Mouse (Mus musculus) CH12.LX (cell line): ENCODE measurements around the gene Rpl31. TPM values are rescaled to one million over a fixed set of nuclear protein-coding genes. Genes with fewer than 3 reads are reported as not detected.

Source experiments
- DNase-seq: peaks from one replicate; pipeline ENCODE4 v3.0.0-alpha.2; 2013; ENCODE audit errors: extremely low read depth
- H3K27ac ChIP-seq: 2 replicates; pipeline ENCODE4 v1.5.1; 2012; ENCODE audit warnings: low read depth, mild to moderate bottlenecking, control low read depth, moderate library complexity; ENCODE audit not compliant: insufficient read depth
- H3K27me3 ChIP-seq: replicated peaks from 2 replicates; pipeline ENCODE3; 2012; ENCODE audit warnings: inconsistent platforms
- H3K36me3 ChIP-seq, 2 experiments: replicated peaks in 1 of 2; 2 replicates each; pipeline versions ENCODE3 to v1.6.1; 2012; ENCODE audit warnings: inconsistent platforms in 1 of 2, low read length in 1 of 2, mild to moderate bottlenecking in 1 of 2, mixed read lengths in 1 of 2, moderate library complexity in 1 of 2; ENCODE audit not compliant: control insufficient read depth in 1 of 2, insufficient read depth in 1 of 2
- H3K4me1 ChIP-seq, 2 experiments: 2 replicates each; pipeline ENCODE4 v1.6.1; 2012; ENCODE audit warnings: inconsistent platforms in 1 of 2, moderate library complexity in 1 of 2; ENCODE audit not compliant: insufficient read depth in 2 of 2, control insufficient read depth in 1 of 2
- H3K4me2 ChIP-seq: 2 replicates; pipeline ENCODE4 v1.6.1; 2012; ENCODE audit warnings: low read depth, mild to moderate bottlenecking, control low read depth; ENCODE audit not compliant: poor library complexity, insufficient read depth, severe bottlenecking
- H3K4me3 ChIP-seq, 3 experiments: fragments of 150-350 bp in 1 of 3; sonication (generic) in 1 of 3; replicated peaks in 1 of 3; 2 replicates each; pipeline versions ENCODE3 to v1.5.1; 2011 to 2012; ENCODE audit warnings: low read depth in 2 of 3, low read length in 2 of 3, mild to moderate bottlenecking in 2 of 3, moderate library complexity in 2 of 3, control low read depth in 1 of 3, improper control_type of control experiment in 1 of 3, inconsistent platforms in 1 of 3, mixed read lengths in 1 of 3; ENCODE audit not compliant: poor library complexity in 1 of 3
- H3K79me2 ChIP-seq: replicated peaks from 2 replicates; pipeline ENCODE4 v1.6.1; 2012; ENCODE audit warnings: mild to moderate bottlenecking, moderate library complexity; ENCODE audit not compliant: control insufficient read depth, poor library complexity, insufficient read depth, severe bottlenecking; ENCODE audit errors: extremely low read depth
- H3K9ac ChIP-seq: 2 replicates; pipeline ENCODE4 v1.6.1; 2012; ENCODE audit warnings: low read depth, mild to moderate bottlenecking, control low read depth, moderate library complexity; ENCODE audit not compliant: insufficient read depth
- H3K9me3 ChIP-seq: replicated peaks from 2 replicates; pipeline ENCODE3; 2012; ENCODE audit warnings: low read length, inconsistent platforms, mixed read lengths
- BHLHE40 ChIP-seq: IDR thresholded peaks from 2 replicates; pipeline ENCODE4 v1.6.1; 2011; ENCODE audit warnings: mild to moderate bottlenecking, low read depth, low read length, improper control_type of control experiment
- CHD1 ChIP-seq: IDR thresholded peaks from 2 replicates; pipeline ENCODE4 v1.6.1; 2012; ENCODE audit warnings: low read depth, low read length, improper control_type of control experiment, inconsistent platforms
- CTCF ChIP-seq, 2 experiments: IDR thresholded peaks in 1 of 2; conservative IDR thresholded peaks in 1 of 2; 2 replicates each; pipeline ENCODE4 v1.5.1; 2011 to 2012; ENCODE audit warnings: low read depth in 2 of 2, low read length in 2 of 2, improper control_type of control experiment in 1 of 2, inconsistent platforms in 1 of 2, mild to moderate bottlenecking in 1 of 2, moderate library complexity in 1 of 2
- ELF1 ChIP-seq: IDR thresholded peaks from 2 replicates; pipeline ENCODE4 v1.6.1; 2014; ENCODE audit warnings: low read depth, mild to moderate bottlenecking, inconsistent platforms, low read length, improper control_type of control experiment
- ETS1 ChIP-seq: conservative IDR thresholded peaks from 2 replicates; pipeline ENCODE4 v1.6.1; 2012; ENCODE audit warnings: low read depth, mild to moderate bottlenecking, inconsistent platforms, low read length, improper control_type of control experiment, moderate library complexity
- GABPA ChIP-seq: IDR thresholded peaks from 2 replicates; pipeline ENCODE4 v1.6.1; 2012; ENCODE audit warnings: low read depth, low read length, improper control_type of control experiment, inconsistent platforms; ENCODE audit not compliant: insufficient replicate concordance
- JUND ChIP-seq: conservative IDR thresholded peaks from 2 replicates; pipeline ENCODE4 v1.6.1; 2011; ENCODE audit warnings: low read depth, low read length, improper control_type of control experiment
- MAFK ChIP-seq: IDR thresholded peaks from 2 replicates; pipeline ENCODE4 v1.6.1; 2011; ENCODE audit warnings: low read length, improper control_type of control experiment; ENCODE audit not compliant: insufficient replicate concordance
- MAX ChIP-seq: IDR thresholded peaks from 2 replicates; pipeline ENCODE4 v1.6.1; 2011; ENCODE audit warnings: low read length, improper control_type of control experiment
- MEF2A ChIP-seq: IDR thresholded peaks from 2 replicates; pipeline ENCODE4 v1.6.1; 2014; ENCODE audit warnings: low read depth, mild to moderate bottlenecking, inconsistent platforms, low read length, improper control_type of control experiment, borderline replicate concordance
- MXI1 ChIP-seq: IDR thresholded peaks from 2 replicates; pipeline ENCODE4 v1.6.1; 2011; ENCODE audit warnings: mild to moderate bottlenecking, low read depth, low read length, improper control_type of control experiment
- MYC ChIP-seq: IDR thresholded peaks from 2 replicates; pipeline ENCODE4 v1.6.1; 2011; ENCODE audit warnings: low read depth, mild to moderate bottlenecking, improper control_type of control experiment, low read length
- NELFE ChIP-seq: IDR thresholded peaks from 2 replicates; pipeline ENCODE4 v1.6.1; 2011; ENCODE audit warnings: low read depth, low read length, improper control_type of control experiment
- PAX5 ChIP-seq: IDR thresholded peaks from 2 replicates; pipeline ENCODE4 v1.6.1; 2012; ENCODE audit warnings: low read length, inconsistent platforms, mixed read lengths
- POLR2A ChIP-seq: IDR thresholded peaks from 2 replicates; pipeline ENCODE4 v1.6.1; 2011; ENCODE audit warnings: low read depth, mild to moderate bottlenecking, improper control_type of control experiment, low read length
- POLR2AphosphoS2 ChIP-seq: IDR thresholded peaks from 2 replicates; pipeline ENCODE4 v1.6.1; 2011; ENCODE audit warnings: low read depth, low read length, improper control_type of control experiment
- RAD21 ChIP-seq: IDR thresholded peaks from 2 replicates; pipeline ENCODE4 v1.6.1; 2011; ENCODE audit warnings: low read depth, mild to moderate bottlenecking, low read length, improper control_type of control experiment, moderate library complexity
- RCOR1 ChIP-seq: conservative IDR thresholded peaks from 2 replicates; pipeline ENCODE4 v1.6.1; 2012; ENCODE audit warnings: low read depth, mild to moderate bottlenecking, inconsistent platforms, low read length, improper control_type of control experiment
- SIN3A ChIP-seq: IDR thresholded peaks from 2 replicates; pipeline ENCODE4 v1.6.1; 2012; ENCODE audit warnings: low read length, improper control_type of control experiment, inconsistent platforms
- SMC3 ChIP-seq: IDR thresholded peaks from 2 replicates; pipeline ENCODE4 v1.6.1; 2011; ENCODE audit warnings: low read depth, low read length, improper control_type of control experiment
- TBP ChIP-seq: conservative IDR thresholded peaks from 2 replicates; pipeline ENCODE4 v1.6.1; 2011; ENCODE audit warnings: low read depth, low read length, improper control_type of control experiment
- UBTF ChIP-seq: IDR thresholded peaks from 2 replicates; pipeline ENCODE4 v1.6.1; 2012; ENCODE audit warnings: low read depth, mild to moderate bottlenecking, inconsistent platforms, low read length, improper control_type of control experiment, moderate library complexity
- USF1 ChIP-seq: IDR thresholded peaks from 2 replicates; pipeline ENCODE4 v1.6.1; 2014; ENCODE audit warnings: low read depth, mild to moderate bottlenecking, inconsistent platforms, low read length, improper control_type of control experiment
- ZKSCAN1 ChIP-seq: IDR thresholded peaks from 2 replicates; pipeline ENCODE4 v1.6.1; 2012; ENCODE audit warnings: low read depth, inconsistent platforms, low read length, improper control_type of control experiment, borderline replicate concordance
- dilution Hi-C: fragments of 300-500 bp; cut with MboI; formaldehyde crosslinking; loops from 2 replicates; pipeline ENCODE4 v1.14.3; 2020; ENCODE audit warnings: low sequenced_read_pairs; ENCODE audit not compliant: extremely low pct_unique_long_range_greater_than_20kb, extremely low pct_ligation_motif_present
- in situ Hi-C: fragments of 300-500 bp; cut with MboI; formaldehyde crosslinking; loops from 3 replicates; pipeline ENCODE4 v1.14.3; 2019; ENCODE audit warnings: low sequenced_read_pairs, low pct_ligation_motif_present, low pct_unique_long_range_greater_than_20kb, mixed read lengths
- polyA plus RNA-seq: library from polyadenylated mRNA; unstranded; fragments of >175 nt; gene quantifications from 2 replicates; pipeline ENCODE4 v1.2.1, GENCODE M21; 2012; ENCODE audit warnings: low read depth; ENCODE audit not compliant: insufficient read length
- total RNA-seq, 2 experiments: library from RNA; depleted of rRNA; stranded (reverse); fragments of 300-350 nt in 1 of 2; fragments of >200 nt in 1 of 2; gene quantifications; 2 replicates each; pipeline ENCODE4 v1.2.3; 2012 to 2014

The Rpl31 gene
- total and polyA plus RNA-seq, 3 experiments = 949 to 1,766 (median 1,044) TPM

GRCm38 (mm10) chr1:39398284-39398683 lies 30.6 kb downstream of the Rpl31 start:
- dilution Hi-C loops = no loop called here
- TF ChIP-seq MEF2A (no peak), POLR2AphosphoS2 (no peak), ETS1 (no peak), SMC3 (no peak), MXI1 (no peak), JUND (no peak), CTCF (conservative IDR thresholded peaks at IDR 0.05 in 1 of 2, IDR thresholded peaks at IDR 0.05 in 1 of 2; ENCODE audit: low read depth in 2 of 2, low read length in 2 of 2) (no peak)
- H3K4me3 ChIP-seq = no peak overlapping the region

GRCm38 (mm10) chr1:39399228-39399627 lies 31.6 kb downstream of the Rpl31 start:
- dilution Hi-C loops = no loop called here
- Histone ChIP-seq H3K4me2 (no peak overlapping the region), H3K4me1 (peaks cover 0 to 26% of the 10 kb centered on the region in 2 experiments; a peak in 2 of 4 replicates), H3K36me3 (no peaks in the 10 kb centered on the region), H3K79me2 (no peaks in the 10 kb centered on the region), H3K9ac (no peak overlapping the region), H3K27me3 (no peaks in the 10 kb centered on the region)
- no peak for DNase-seq
- TF ChIP-seq USF1 (no peak), MAX (no peak), POLR2AphosphoS2 (no peak), ELF1 (no peak), UBTF (no peak), PAX5 (no peak), CHD1 (no peak), BHLHE40 (no peak), RCOR1 (no peak), POLR2A (no peak), SIN3A (no peak)
- TF ChIP-seq, all 38 proteins: peak for 0
- peaks cover 4% of the 10 kb centered on the region for H3K9me3 ChIP-seq
- H3K4me3 ChIP-seq = no peak overlapping the region
- H3K27ac ChIP-seq = no peak overlapping the region
- in situ Hi-C loops = no loop called here

More at GRCm38 (mm10) chr1:39398284-39398683, 30.6 kb downstream of the Rpl31 start:
- Histone ChIP-seq H3K27ac (no peak overlapping the region), H3K9me3 (peaks cover 4% of the 10 kb centered on the region), H3K79me2 (no peaks in the 10 kb centered on the region), H3K4me1 (peaks cover 0 to 26% of the 10 kb centered on the region in 2 experiments; a peak in 2 of 4 replicates), H3K27me3 (no peaks in the 10 kb centered on the region), H3K4me2 (no peak overlapping the region), H3K36me3 (no peaks in the 10 kb centered on the region), H3K9ac (no peak overlapping the region)
- in situ Hi-C loops = no loop called here
- DNase-seq = no peak

- TF ChIP-seq TBP = no peak
- no peak for TF ChIP-seq CTCF (conservative IDR thresholded peaks at IDR 0.05 in 1 of 2, IDR thresholded peaks at IDR 0.05 in 1 of 2; ENCODE audit: low read depth in 2 of 2, low read length in 2 of 2)
- no peak for TF ChIP-seq UBTF
- TF ChIP-seq RAD21 = no peak
- TF ChIP-seq ZKSCAN1 = no peak
- no peak for TF ChIP-seq MAFK
- TF ChIP-seq PAX5 = no peak
- no peak for TF ChIP-seq GABPA
- no peak for TF ChIP-seq BHLHE40
- no peak for TF ChIP-seq MXI1
- TF ChIP-seq CHD1 = no peak
- no peak for TF ChIP-seq MYC
- no peak for TF ChIP-seq SMC3
- TF ChIP-seq NELFE = no peak
- no peak for TF ChIP-seq POLR2A
- no peaks in the 10 kb centered on the region for H3K36me3 ChIP-seq
- no peak for DNase-seq
- no peak overlapping the region for H3K4me3 ChIP-seq
- dilution Hi-C loops (no loop called here), in situ Hi-C loops (no loop called here)
- no peak overlapping the region for H3K27ac ChIP-seq
- H3K79me2 ChIP-seq = no peaks in the 10 kb centered on the region
- peaks cover 4% of the 10 kb centered on the region for H3K9me3 ChIP-seq
- no peak overlapping the region for H3K4me2 ChIP-seq
- no peak overlapping the region for H3K9ac ChIP-seq
- H3K27me3 ChIP-seq = no peaks in the 10 kb centered on the region
- H3K4me1 ChIP-seq = peaks cover 0 to 26% of the 10 kb centered on the region in 2 experiments; a peak in 2 of 4 replicates
Observed at GRCm38 (mm10) chr1:39400173-39400572, 32.5 kb downstream of the Rpl31 start.
